In genomic region chr6:115062605-115063350, GRCm38 (mm10) we compare ENCODE assay signal across 24 mouse cellular contexts. TPM values are rescaled to one million over a fixed set of nuclear protein-coding genes. Genes with fewer than 3 reads are reported as not detected.
A peak's percentile ranks its signal among the peaks of the same experiment; 100 is the strongest.
DNase-seq lines count a peak whose midpoint lies in the region; ATAC-seq and TF ChIP-seq lines count a peak whose summit lies in the region.
"Had no signal": no experiment of that assay in that cellular context is flagged by ENCODE, and none has a peak within 500 bp of the region (broad histone marks: within the 10 kb centered on the region; RNA-seq: fewer than 3 reads in every experiment).

No protein-coding gene starts in this region.

- no peak for TF ChIP-seq EP300 in MEL (IDR thresholded peaks at IDR 0.05; ENCODE audit: low read depth in 1 of 2, low read length in 2 of 2)

- peak; percentile 69 to 76 for DNase-seq in cerebellum, postnatal 10 days
- no peak for DNase-seq in cerebellum, adult 8-10 months
- DNase-seq in lung, postnatal 10 days: no peak
- DNase-seq in MEL (ENCODE audit: low read depth, low spot score): peak; percentile 12
- DNase-seq: adrenal gland, adult 8-10 months; adrenal gland, postnatal 25 days; cerebellum, adult 11-12 months; cerebellum, adult 9-10 months; cerebellum, postnatal 25 days; forebrain, postnatal 0 days; gastrocnemius, postnatal 25 days; heart, adult 18-20 months; heart, postnatal 10 days; heart, postnatal 36 days had no signal

- WGBS in lung, embryonic 15.5 days: 50% methylated on average over 5 of the region's 5 CpGs
- WGBS in kidney, embryonic 16.5 days: 71% methylated on average over 5 of the region's 5 CpGs

- no peak overlapping the region for H3K4me3 ChIP-seq in lung, embryonic 15.5 days
- H3K4me3 ChIP-seq in MEL (ENCODE audit: control insufficient read depth in 1 of 2, insufficient read depth in 1 of 2, low read depth in 2 of 2, low read length in 2 of 2): no peak overlapping the region
- H3K4me3 ChIP-seq in kidney, embryonic 16.5 days (ENCODE audit: low read length): no peak overlapping the region
- H3K4me3 ChIP-seq: embryonic facial prominence, embryonic 12.5 days; embryonic facial prominence, embryonic 15.5 days; heart, embryonic 12.5 days; heart, embryonic 15.5 days; hindbrain, embryonic 10.5 days; hindbrain, embryonic 13.5 days had no signal

- H3K36me3 ChIP-seq in lung, embryonic 15.5 days: no peaks in the 10 kb centered on the region
- H3K36me3 ChIP-seq in MEL (ENCODE audit: control insufficient read depth in 1 of 2, insufficient read depth in 2 of 2, low read length in 2 of 2): no peaks in the 10 kb centered on the region
- H3K36me3 ChIP-seq in kidney, embryonic 16.5 days (ENCODE audit: insufficient read depth, low read length): no peaks in the 10 kb centered on the region
- H3K36me3 ChIP-seq: embryonic facial prominence, embryonic 12.5 days; embryonic facial prominence, embryonic 15.5 days; heart, embryonic 12.5 days; heart, embryonic 15.5 days; hindbrain, embryonic 10.5 days; hindbrain, embryonic 13.5 days had no signal

- H3K27me3 ChIP-seq in lung, embryonic 15.5 days: no peaks in the 10 kb centered on the region
- H3K27me3 ChIP-seq in MEL (ENCODE audit: control insufficient read depth in 1 of 2, insufficient read depth in 2 of 2, low read length in 2 of 2): peaks cover 5 to 9% of the 10 kb centered on the region in 2 experiments; a peak in 3 of 4 replicates
- H3K27me3 ChIP-seq in kidney, embryonic 16.5 days (ENCODE audit: insufficient read depth, low read length): no peaks in the 10 kb centered on the region
- H3K27me3 ChIP-seq: embryonic facial prominence, embryonic 12.5 days; embryonic facial prominence, embryonic 15.5 days; hindbrain, embryonic 13.5 days had no signal

- no peak for TF ChIP-seq RAD21 in MEL (IDR thresholded peaks at IDR 0.05; ENCODE audit: low read depth, low read length)

- no peak overlapping the region for H3K9ac ChIP-seq in lung, embryonic 15.5 days
- no peak overlapping the region for H3K9ac ChIP-seq in MEL (ENCODE audit: control insufficient read depth, low read depth, low read length, poor library complexity, severe bottlenecking)
- no peak overlapping the region for H3K9ac ChIP-seq in kidney, embryonic 16.5 days (replicated peaks; ENCODE audit: low read length)
- H3K9ac ChIP-seq: embryonic facial prominence, embryonic 12.5 days; embryonic facial prominence, embryonic 15.5 days; forebrain, postnatal 0 days; heart, embryonic 12.5 days; heart, embryonic 15.5 days; hindbrain, embryonic 13.5 days had no signal

- 0 out of 2 replicates have a peak, but pooled peaks have one; percentile 55 for ATAC-seq in lung, embryonic 15.5 days (ENCODE audit: borderline replicate concordance, extremely low read depth, low FRiP score, low TSS enrichment)
- no peak for ATAC-seq in kidney, embryonic 16.5 days (ENCODE audit: low FRiP score, low TSS enrichment)
- ATAC-seq: forebrain, embryonic 14.5 days; forebrain, postnatal 0 days; hindbrain, embryonic 16.5 days had no signal

- H3K9me3 ChIP-seq in lung, embryonic 15.5 days: no peaks in the 10 kb centered on the region
- no peaks in the 10 kb centered on the region for H3K9me3 ChIP-seq in MEL (replicated peaks; ENCODE audit: insufficient read depth, low read length)
- H3K9me3 ChIP-seq in kidney, embryonic 16.5 days (ENCODE audit: low read length): no peaks in the 10 kb centered on the region
- H3K9me3 ChIP-seq: embryonic facial prominence, embryonic 12.5 days; embryonic facial prominence, embryonic 15.5 days; heart, embryonic 12.5 days; heart, embryonic 15.5 days; hindbrain, embryonic 10.5 days; hindbrain, embryonic 13.5 days had no signal

- H3K27ac ChIP-seq in lung, embryonic 15.5 days: no peak overlapping the region
- H3K27ac ChIP-seq in MEL (ENCODE audit: control insufficient read depth, low read depth, low read length): no peak overlapping the region
- H3K27ac ChIP-seq in kidney, embryonic 16.5 days (ENCODE audit: low read length): no peak overlapping the region
- H3K27ac ChIP-seq: embryonic facial prominence, embryonic 12.5 days; embryonic facial prominence, embryonic 15.5 days; heart, embryonic 15.5 days; hindbrain, embryonic 10.5 days; hindbrain, embryonic 13.5 days had no signal

- TF ChIP-seq CTCF in MEL (IDR thresholded peaks at IDR 0.05 in 2 of 3, conservative IDR thresholded peaks at IDR 0.05 in 1 of 3; ENCODE audit: control insufficient read depth in 1 of 3, insufficient read depth in 1 of 3, low read depth in 2 of 3, low read length in 3 of 3, poor library complexity in 1 of 3, severe bottlenecking in 1 of 3): no peak

- H3K79me2 ChIP-seq in MEL (ENCODE audit: control insufficient read depth, insufficient read depth, low read length, poor library complexity): no peaks in the 10 kb centered on the region

- H3K4me1 ChIP-seq in lung, embryonic 15.5 days: peaks cover 6% of the 10 kb centered on the region; the same call in 1 of the 2 replicates
- no peaks in the 10 kb centered on the region for H3K4me1 ChIP-seq in MEL (ENCODE audit: control insufficient read depth in 1 of 2, insufficient read depth in 2 of 2, low read length in 2 of 2)
- H3K4me1 ChIP-seq in kidney, embryonic 16.5 days (ENCODE audit: insufficient read depth, low read length): no peaks in the 10 kb centered on the region
- H3K4me1 ChIP-seq: embryonic facial prominence, embryonic 12.5 days; embryonic facial prominence, embryonic 15.5 days; heart, embryonic 15.5 days; hindbrain, embryonic 10.5 days had no signal

- no peak for TF ChIP-seq POLR2A in MEL (IDR thresholded peaks at IDR 0.05; ENCODE audit: control insufficient read depth in 1 of 2, insufficient read depth in 1 of 2, low read depth in 1 of 2, low read length in 2 of 2, poor library complexity in 1 of 2)

- H3K4me2 ChIP-seq in lung, embryonic 15.5 days: no peak overlapping the region
- no peak overlapping the region for H3K4me2 ChIP-seq in kidney, embryonic 16.5 days (replicated peaks; ENCODE audit: low read depth, low read length)
- H3K4me2 ChIP-seq: embryonic facial prominence, embryonic 12.5 days; embryonic facial prominence, embryonic 15.5 days; heart, embryonic 12.5 days; heart, embryonic 15.5 days; hindbrain, embryonic 13.5 days had no signal

TF ChIP-seq in MEL, 35 proteins besides CTCF, POLR2A, EP300 and RAD21:
- no peak for TF ChIP-seq MEF2A (IDR thresholded peaks at IDR 0.05; ENCODE audit: extremely low read depth, insufficient replicate concordance, low read depth, low read length, poor library complexity, severe bottlenecking)
- TF ChIP-seq MYB (IDR thresholded peaks at IDR 0.05; ENCODE audit: low read depth, low read length): no peak
- TF ChIP-seq MAZ (IDR thresholded peaks at IDR 0.05; ENCODE audit: low read depth, low read length): no peak
- no peak for TF ChIP-seq MXI1 (IDR thresholded peaks at IDR 0.05; ENCODE audit: low read depth, low read length)

RNA-seq across cellular contexts. Expression of gene Tamm41, which starts 25.1 kb away (rescaled TPM):
- polyA plus RNA-seq in lung, embryonic 15.5 days (2015; fragmentation: Nextera tagmentation; extraction: Ambion mirVana): 61.1 and 62.2 TPM in 2 replicates
- 63.5 and 80.5 TPM in 2 replicates for total RNA-seq in MEL (2012; rRNA removed)
- polyA plus RNA-seq in MEL (2012; ENCODE audit: insufficient read depth in 1 of 2, insufficient read length in 2 of 2, low read depth in 1 of 2, low replicate concordance in 2 of 2, missing spikeins in 1 of 2): 10 to 100 TPM in 1 of 2 experiments, not detected in 1; 87.4 TPM
- 64.9 and 68.7 TPM in 2 replicates for polyA plus RNA-seq in kidney, embryonic 16.5 days (2015; fragmentation: Nextera tagmentation; extraction: Ambion mirVana)

Comparison
In these comparisons a context has a peak if more than half of its experiments do, and no peak if none do; other contexts are left out.
1. DNase-seq: peak in cerebellum, postnatal 10 days (2 of 2) and MEL (single experiment); none in cerebellum, adult 8-10 months (single experiment) and lung, postnatal 10 days (single experiment).